Mouse (Mus musculus) adrenal gland, postnatal 10 days (tissue): ENCODE measurements at regions not wholly inside any gene's neighbourhood (a gene's known extent, or its start where the extent isn't known, plus 50 kb on each side); places are given as distances from the start of the nearest gene placed in this dataset.

ENCODE experiments used
- DNase-seq: peaks from one replicate; pipeline ENCODE4 v3.0.0; 2021; ENCODE audit warnings: mixed read lengths

GRCm38 (mm10) chr9:122629171-122629904, 117.8 kb upstream of the Topaz1 start:
- DNase-seq = no peak

GRCm38 (mm10) chr9:122631793-122632192, 115.4 kb upstream of the Topaz1 start:
- no peak for DNase-seq

GRCm38 (mm10) chr9:122633484-122633883, 113.7 kb upstream of the Topaz1 start:
- no peak for DNase-seq

GRCm38 (mm10) chr9:122635138-122635964, 111.8 kb upstream of the Topaz1 start:
- peak; percentile 67 for DNase-seq

- peak; percentile 38 for DNase-seq
Observed at GRCm38 (mm10) chr9:122637591-122637990, 109.6 kb upstream of the Topaz1 start.

- no peak for DNase-seq
Observed at GRCm38 (mm10) chr9:122639239-122639638, 107.9 kb upstream of the Topaz1 start.

GRCm38 (mm10) chr9:122642913-122643312, 104.2 kb upstream of the Topaz1 start:
- DNase-seq = no peak

GRCm38 (mm10) chr9:122645569-122645968, 101.6 kb upstream of the Topaz1 start:
- DNase-seq = no peak

GRCm38 (mm10) chr9:122650862-122651261, 96.3 kb upstream of the Topaz1 start:
- DNase-seq = no peak

GRCm38 (mm10) chr9:122655583-122655982, 91.6 kb upstream of the Topaz1 start:
- peak; percentile 81 for DNase-seq

GRCm38 (mm10) chr9:122660050-122660449, 87.1 kb upstream of the Topaz1 start:
- no peak for DNase-seq

GRCm38 (mm10) chr9:122666978-122667645, 80.0 kb upstream of the Topaz1 start:
- no peak for DNase-seq

- DNase-seq = no peak
Observed at GRCm38 (mm10) chr9:122667646-122667981, 79.5 kb upstream of the Topaz1 start.

- DNase-seq = no peak
Observed at GRCm38 (mm10) chr9:122673777-122674176, 73.4 kb upstream of the Topaz1 start.

- DNase-seq = peak; percentile 61
Observed at GRCm38 (mm10) chr9:122678001-122678696, 69.0 kb upstream of the Topaz1 start.

GRCm38 (mm10) chr9:122687170-122687569, 60.0 kb upstream of the Topaz1 start:
- DNase-seq = peak; percentile 43

- DNase-seq = peak; percentile 19
Observed at GRCm38 (mm10) chr9:122691879-122692278, 55.3 kb upstream of the Topaz1 start.

GRCm38 (mm10) chr9:122695724-122696123, 51.4 kb upstream of the Topaz1 start:
- no peak for DNase-seq
